Mouse (Mus musculus) erythroblast, embryonic 14.5 days (primary cell): ENCODE measurements around the gene Egln3. TPM values are rescaled to one million over a fixed set of nuclear protein-coding genes. Genes with fewer than 3 reads are reported as not detected.

ENCODE experiments used
- H3K27me3 ChIP-seq: 2 replicates; pipeline ENCODE4 v1.6.1; 2012; ENCODE audit warnings: inconsistent platforms; ENCODE audit not compliant: control insufficient read depth
- H3K36me3 ChIP-seq: 2 replicates; pipeline ENCODE4 v1.6.1; 2012; ENCODE audit warnings: mild to moderate bottlenecking, inconsistent platforms; ENCODE audit not compliant: control insufficient read depth
- H3K4me1 ChIP-seq: 2 replicates; pipeline ENCODE4 v1.6.1; 2012; ENCODE audit warnings: inconsistent platforms; ENCODE audit not compliant: control insufficient read depth
- H3K4me3 ChIP-seq: replicated peaks from 2 replicates; pipeline ENCODE3; 2012; ENCODE audit warnings: moderate library complexity, mild to moderate bottlenecking, inconsistent platforms
- H3K9me3 ChIP-seq: 2 replicates; pipeline ENCODE4 v1.6.1; 2012; ENCODE audit warnings: low read length, inconsistent platforms, mixed read lengths; ENCODE audit not compliant: control insufficient read depth
- GATA1 ChIP-seq: IDR thresholded peaks from 2 replicates; pipeline ENCODE4 v1.6.1; 2012; ENCODE audit warnings: low read length, inconsistent platforms, mixed read lengths
- TAL1 ChIP-seq: IDR thresholded peaks from 3 replicates; pipeline ENCODE4 v1.6.1; 2012; ENCODE audit warnings: low read length, inconsistent platforms, mixed read lengths
- polyA plus RNA-seq: library from polyadenylated mRNA; stranded (reverse); fragments of >175 nt; gene quantifications from 2 replicates; pipeline ENCODE4 v1.2.3, GENCODE M21; 2012

The Egln3 gene
- polyA plus RNA-seq, 1 experiment: not detected

- H3K4me1 ChIP-seq: no peaks in the 10 kb centered on the region
- no peaks in the 10 kb centered on the region for H3K36me3 ChIP-seq
- H3K4me3 ChIP-seq: no peak overlapping the region
- no peaks in the 10 kb centered on the region for H3K9me3 ChIP-seq
- H3K27me3 ChIP-seq: peaks cover 22% of the 10 kb centered on the region
- TF ChIP-seq TAL1 (no peak), GATA1 (no peak)
Measured at GRCm38 (mm10) chr12:54184264-54184663, 19.4 kb downstream of the Egln3 start.

DNA sequence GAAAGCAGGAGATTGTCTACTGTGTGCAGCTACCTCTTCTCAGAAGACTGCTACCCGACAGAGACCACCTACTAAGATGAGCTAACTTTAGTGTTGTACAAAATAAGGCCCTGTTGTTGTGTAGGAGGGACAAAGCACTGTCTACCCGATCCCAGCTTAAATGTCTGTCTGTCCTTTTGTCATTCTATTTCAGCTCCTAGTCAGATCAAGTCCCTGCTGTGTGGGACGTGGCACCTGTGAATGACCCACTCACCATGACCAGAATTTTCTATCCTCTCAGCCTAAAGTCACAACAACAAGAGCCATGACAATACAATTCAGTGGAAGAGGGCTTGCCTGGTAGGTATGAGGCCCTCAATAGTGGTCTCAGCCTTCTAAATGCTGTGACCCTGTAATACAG is 25.3 kb downstream of the Egln3 start:
- Histone ChIP-seq H3K36me3 (no peaks in the 10 kb centered on the region), H3K9me3 (no peaks in the 10 kb centered on the region), H3K4me3 (no peak overlapping the region), H3K4me1 (no peaks in the 10 kb centered on the region), H3K27me3 (no peaks in the 10 kb centered on the region)
- TF ChIP-seq TAL1 (no peak), GATA1 (no peak)

GRCm38 (mm10) chr12:54168786-54169185 is 34.9 kb downstream of the Egln3 start:
- Histone ChIP-seq H3K4me3 (no peak overlapping the region), H3K4me1 (peaks cover 9% of the 10 kb centered on the region), H3K27me3 (peaks cover 14% of the 10 kb centered on the region), H3K9me3 (no peaks in the 10 kb centered on the region), H3K36me3 (no peaks in the 10 kb centered on the region)
- TF ChIP-seq GATA1: no peak
- no peak for TF ChIP-seq TAL1

- TF ChIP-seq GATA1: no peak
- TF ChIP-seq TAL1: no peak
- Histone ChIP-seq H3K9me3 (no peaks in the 10 kb centered on the region), H3K4me3 (no peak overlapping the region), H3K27me3 (peaks cover 21% of the 10 kb centered on the region), H3K36me3 (no peaks in the 10 kb centered on the region), H3K4me1 (peaks cover 19% of the 10 kb centered on the region)
Measured at GRCm38 (mm10) chr12:54167737-54168136, 35.9 kb downstream of the Egln3 start.

DNA sequence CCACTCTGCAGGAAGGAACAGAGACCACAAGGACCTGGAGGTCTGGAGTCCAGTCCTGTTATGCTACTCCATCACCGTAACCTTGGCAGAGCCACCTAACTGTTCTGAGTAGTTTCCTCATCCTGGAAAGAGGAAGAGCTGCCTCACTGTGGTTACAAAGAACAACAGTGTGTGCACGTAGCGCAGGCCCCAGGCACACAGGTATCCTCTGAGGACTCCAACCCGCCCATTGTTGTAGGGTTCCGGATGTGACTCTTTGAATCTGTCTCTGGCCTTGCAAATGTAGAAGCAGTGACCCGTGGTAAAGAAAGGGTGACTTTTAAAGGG is 39.0 kb downstream of the Egln3 start:
- no peak overlapping the region for H3K4me3 ChIP-seq
- H3K4me1 ChIP-seq: peaks cover 40% of the 10 kb centered on the region
- H3K9me3 ChIP-seq: no peaks in the 10 kb centered on the region
- peaks cover 28% of the 10 kb centered on the region for H3K27me3 ChIP-seq
- TF ChIP-seq GATA1 (no peak), TAL1 (no peak)
- H3K36me3 ChIP-seq: no peaks in the 10 kb centered on the region

GRCm38 (mm10) chr12:54164040-54164723 is 39.5 kb downstream of the Egln3 start:
- Histone ChIP-seq H3K4me3 (no peak overlapping the region), H3K36me3 (no peaks in the 10 kb centered on the region), H3K27me3 (peaks cover 28% of the 10 kb centered on the region), H3K9me3 (no peaks in the 10 kb centered on the region), H3K4me1 (peaks cover 43% of the 10 kb centered on the region)
- TF ChIP-seq TAL1: no peak
- no peak for TF ChIP-seq GATA1

- H3K4me3 ChIP-seq: peak overlapping the region; percentile 35
- H3K27me3 ChIP-seq: peaks cover 28% of the 10 kb centered on the region
- no peaks in the 10 kb centered on the region for H3K9me3 ChIP-seq
- TF ChIP-seq TAL1 (no peak), GATA1 (no peak)
- peaks cover 45% of the 10 kb centered on the region for H3K4me1 ChIP-seq
- no peaks in the 10 kb centered on the region for H3K36me3 ChIP-seq
Measured at GRCm38 (mm10) chr12:54163166-54163565, 40.5 kb downstream of the Egln3 start.

- H3K9me3 ChIP-seq: no peaks in the 10 kb centered on the region
- H3K4me3 ChIP-seq: peak overlapping the region; percentile 35
- H3K4me1 ChIP-seq: peaks cover 45% of the 10 kb centered on the region
- TF ChIP-seq GATA1 (peak; percentile 52), TAL1 (peak; percentile 37; the same call in 1 of the 3 replicates)
- H3K36me3 ChIP-seq: no peaks in the 10 kb centered on the region
- H3K27me3 ChIP-seq: peaks cover 28% of the 10 kb centered on the region
Measured at GRCm38 (mm10) chr12:54162637-54163131, 41.0 kb downstream of the Egln3 start.

- no peak for TF ChIP-seq TAL1
- TF ChIP-seq GATA1: no peak
- peaks cover 45% of the 10 kb centered on the region for H3K4me1 ChIP-seq
- peaks cover 28% of the 10 kb centered on the region for H3K27me3 ChIP-seq
- no peak overlapping the region for H3K4me3 ChIP-seq
- no peaks in the 10 kb centered on the region for H3K36me3 ChIP-seq
- no peaks in the 10 kb centered on the region for H3K9me3 ChIP-seq
Measured at GRCm38 (mm10) chr12:54161468-54162202, 42.0 kb downstream of the Egln3 start.
